Mouse (Mus musculus): ENCODE data around the gene Slc35f6.
"Not testable (repeated sequence)": the region's sequence is repeated elsewhere in the genome, so short reads cannot be mapped to it uniquely, and the experiment has no call there.

Gene Slc35f6

GRCm38 (mm10) chr5:30660813-30661212, 13.1 kb downstream of the Slc35f6 start:
- no peak for DNase-seq

GRCm38 (mm10) chr5:30665360-30665759, 17.6 kb downstream of the Slc35f6 start:
- DNase-seq: no peak

- no peak for DNase-seq
Measured at GRCm38 (mm10) chr5:30665968-30666367, 18.2 kb downstream of the Slc35f6 start.

GRCm38 (mm10) chr5:30666391-30667195, 18.9 kb downstream of the Slc35f6 start, which contains the start of gene Cenpa:
TSS of gene Cenpa (plus strand) at chr5:30666777.
- DNase-seq: peak; percentile 93

- DNase-seq: no peak
Measured at GRCm38 (mm10) chr5:30667215-30667614, 19.5 kb downstream of the Slc35f6 start.

DNA sequence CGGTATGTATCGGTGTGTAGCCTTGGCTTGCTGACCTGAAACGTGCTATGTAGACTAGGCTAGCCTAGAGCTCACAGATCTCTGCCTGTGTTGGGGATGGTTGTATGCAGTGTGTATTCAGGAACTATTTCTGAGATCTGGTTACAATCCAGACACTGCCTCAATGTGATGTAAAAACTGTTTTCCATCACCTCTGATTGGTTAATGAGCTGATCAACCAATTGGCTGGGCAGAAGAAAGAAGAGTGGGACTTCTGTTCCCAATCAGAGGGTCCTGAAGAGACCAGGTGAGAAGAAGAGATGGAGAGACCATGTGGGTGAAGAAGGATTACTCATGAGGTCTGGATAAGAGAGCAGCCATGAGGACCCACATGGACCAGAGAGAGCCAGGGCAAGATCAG, 20.0 kb downstream of the Slc35f6 start:
- DNase-seq: no peak

DNA sequence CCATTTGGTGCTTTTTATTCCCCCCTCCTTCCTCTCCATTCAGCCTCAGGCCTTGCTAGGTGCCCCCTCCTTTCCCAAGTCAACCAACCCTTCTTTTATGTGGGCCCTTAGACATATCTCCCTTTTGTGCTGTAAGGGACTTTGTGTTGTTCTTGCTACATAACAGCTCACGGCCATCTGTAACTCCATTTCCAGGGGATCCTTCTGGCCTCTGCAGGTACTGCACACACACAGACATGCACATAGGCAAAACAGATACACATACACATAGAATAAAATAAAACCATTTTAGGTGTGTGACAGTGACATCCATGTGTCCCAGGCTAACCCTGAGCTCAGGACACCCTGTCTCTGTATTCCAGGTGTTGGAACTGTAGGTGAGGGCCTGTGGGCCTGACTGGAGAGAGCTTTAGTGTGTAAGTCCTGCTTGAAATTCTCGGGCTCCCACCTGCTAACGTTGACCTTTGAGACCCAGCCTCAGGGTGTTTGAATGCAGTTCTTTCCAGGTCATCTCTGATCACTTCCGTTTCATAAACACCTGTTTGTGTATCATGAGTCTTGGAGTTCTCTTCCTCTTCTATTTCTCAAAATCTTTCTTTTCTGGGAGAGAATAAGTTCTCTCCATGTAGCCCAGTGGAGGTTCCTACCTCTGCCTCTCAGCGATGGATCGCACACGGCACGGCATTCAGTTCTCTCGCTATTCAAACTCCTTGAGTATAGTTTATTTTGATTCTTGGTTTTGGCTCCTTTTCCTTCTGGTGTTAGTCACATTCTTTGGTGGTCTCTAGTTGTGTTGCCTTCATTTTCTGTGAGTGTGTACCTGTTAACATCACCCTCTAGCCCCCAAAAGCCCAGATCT, 21.1 kb downstream of the Slc35f6 start:
- no peak for DNase-seq

- no peak for DNase-seq
Measured at GRCm38 (mm10) chr5:30669496-30669830, 21.7 kb downstream of the Slc35f6 start.

- no peak for DNase-seq
Measured at GRCm38 (mm10) chr5:30670091-30670490, 22.4 kb downstream of the Slc35f6 start.

DNA sequence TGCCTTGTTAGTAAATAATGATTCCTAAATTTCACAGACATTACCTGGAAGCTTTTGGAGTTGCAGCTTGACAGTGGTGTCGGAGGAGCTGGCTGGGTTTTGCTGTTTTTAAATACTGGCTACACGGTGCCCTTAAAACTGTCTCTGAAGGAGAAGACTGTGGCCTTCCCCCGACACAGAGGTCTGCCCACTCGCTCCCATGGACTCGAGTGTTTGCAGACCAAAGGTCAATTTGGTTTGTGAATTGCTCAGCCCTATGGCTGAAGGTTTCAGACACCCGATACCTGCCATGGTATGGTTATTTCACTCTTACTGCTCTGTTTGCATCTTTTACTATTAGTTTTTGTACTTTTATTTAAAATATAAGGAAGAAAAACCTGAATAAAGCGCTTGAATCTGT, 26.3 kb downstream of the Slc35f6 start:
- no peak for DNase-seq

- no peak for DNase-seq
Measured at GRCm38 (mm10) chr5:30676800-30677199, 29.1 kb downstream of the Slc35f6 start.

- DNase-seq: not testable (repeated sequence)
Measured at GRCm38 (mm10) chr5:30678069-30678468, 30.3 kb downstream of the Slc35f6 start.

- no peak for DNase-seq
Measured at GRCm38 (mm10) chr5:30678722-30679296, 31.1 kb downstream of the Slc35f6 start.

DNA sequence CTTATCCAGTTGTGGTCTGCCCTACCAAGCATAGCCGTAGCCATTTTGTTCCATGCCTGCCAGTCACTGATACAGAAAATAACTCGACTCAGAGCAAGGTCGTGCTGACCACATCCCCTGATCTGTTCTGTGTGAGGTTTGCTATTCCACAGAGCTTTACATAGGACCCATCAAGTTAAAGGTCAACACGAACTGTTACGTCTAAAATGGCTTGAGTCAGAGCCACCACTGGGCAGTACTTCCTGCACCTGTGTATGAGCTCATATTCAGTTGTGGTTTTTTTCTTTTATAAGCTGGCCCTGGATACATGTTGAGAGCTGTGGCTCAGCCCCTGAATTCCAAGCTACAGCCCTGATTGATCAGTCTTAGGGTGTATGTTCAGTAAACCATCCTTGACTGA, 31.9 kb downstream of the Slc35f6 start:
- no peak for DNase-seq

- DNase-seq: no peak
Measured at GRCm38 (mm10) chr5:30681970-30682369, 34.2 kb downstream of the Slc35f6 start.

DNA sequence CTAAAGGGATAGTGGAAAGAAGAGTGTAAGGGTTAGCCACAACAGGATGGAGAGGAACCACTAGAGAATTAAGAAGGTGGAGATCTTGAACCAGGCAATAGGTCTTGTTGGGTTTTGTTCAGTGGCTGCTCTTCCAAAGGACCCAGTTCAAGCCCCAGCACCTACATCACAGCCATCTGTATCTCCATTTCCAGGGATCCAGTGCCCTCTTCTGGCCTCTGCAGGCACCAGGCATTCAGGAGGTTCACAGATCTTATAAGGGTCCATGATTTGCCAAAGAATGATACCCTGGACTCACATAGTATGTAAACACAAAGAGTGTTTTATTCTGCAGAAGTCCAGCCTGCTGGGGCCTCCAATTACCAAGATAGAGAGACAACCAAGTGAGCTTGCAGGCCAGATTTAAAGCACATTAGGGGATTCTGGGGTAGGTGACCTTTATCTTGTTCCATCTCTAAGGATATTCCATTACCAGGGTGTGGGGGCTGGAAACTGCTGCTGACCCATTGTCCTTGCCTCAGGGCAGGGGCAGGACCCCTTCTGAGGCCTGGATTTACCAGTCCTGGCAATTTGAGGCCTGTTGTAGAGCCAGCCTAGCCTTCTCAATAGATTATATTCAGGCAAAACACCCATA, 35.4 kb downstream of the Slc35f6 start:
- DNase-seq: no peak

DNA sequence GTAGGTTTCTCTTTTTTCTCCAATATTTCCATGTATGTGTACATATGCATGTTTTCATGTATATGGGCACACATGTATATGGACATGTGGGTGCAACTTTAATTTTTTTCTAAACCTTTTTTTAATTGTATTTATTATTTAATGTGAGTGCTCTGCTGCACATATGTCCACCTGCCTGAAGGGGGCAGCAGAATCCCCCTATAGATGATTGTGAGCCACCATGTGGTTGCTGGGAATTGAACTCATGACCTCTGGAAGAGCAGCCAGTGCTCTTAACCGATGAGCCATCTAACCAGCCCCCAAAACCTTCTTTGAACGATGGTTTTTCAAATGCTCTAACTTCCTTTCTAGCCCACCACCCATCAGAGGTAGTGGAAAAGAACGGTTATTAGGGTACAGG, 36.3 kb downstream of the Slc35f6 start:
- no peak for DNase-seq

- DNase-seq: peak; percentile 60 to 64
Measured at GRCm38 (mm10) chr5:30686781-30687180, 39.0 kb downstream of the Slc35f6 start.

DNA sequence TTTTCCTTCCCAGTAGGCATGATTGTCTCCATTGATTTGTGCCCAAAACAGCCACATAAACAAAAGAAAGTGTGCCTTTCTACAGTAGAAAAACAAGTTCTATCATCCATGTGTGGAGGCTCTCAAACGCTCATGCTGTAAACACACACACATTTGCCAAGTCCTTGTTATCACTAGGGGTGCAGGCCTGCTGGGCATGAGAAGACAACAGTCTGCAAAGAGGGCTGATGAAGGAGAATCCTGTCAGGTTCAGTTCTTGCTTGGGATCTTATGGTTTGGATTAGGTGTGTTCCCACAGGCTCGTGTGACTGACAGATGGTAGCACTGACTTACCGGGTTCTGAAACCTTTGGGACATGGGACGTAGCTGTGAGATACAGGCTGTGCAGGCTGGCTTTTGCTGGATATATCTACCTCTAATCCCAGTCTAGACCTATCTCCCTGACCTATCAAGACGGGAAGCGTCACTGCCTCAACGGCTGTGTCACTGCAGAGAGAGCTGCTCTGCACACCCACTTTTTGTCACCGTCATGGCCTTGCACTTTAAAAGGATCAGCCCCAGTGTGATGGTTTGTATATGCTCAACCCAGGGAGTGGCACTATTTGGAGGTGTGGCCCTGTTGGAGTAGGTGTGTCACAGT, 52.7 kb downstream of the Slc35f6 start:
- DNase-seq: no peak

- DNase-seq: not testable (repeated sequence)
Measured at GRCm38 (mm10) chr5:30701373-30701772, 53.6 kb downstream of the Slc35f6 start.

GRCm38 (mm10) chr5:30701866-30702265, 54.1 kb downstream of the Slc35f6 start:
- no peak for DNase-seq
